Mouse (Mus musculus) ovary, postnatal 36 days (tissue): ENCODE results near the gene Dlg2.
A peak's percentile ranks its signal among the peaks of the same experiment; 100 is the strongest.

Experiments
- DNase-seq: peaks from one replicate; pipeline ENCODE4 v3.0.0; 2022; ENCODE audit warnings: low spot score, mixed read lengths

Dlg2 gene

DNA sequence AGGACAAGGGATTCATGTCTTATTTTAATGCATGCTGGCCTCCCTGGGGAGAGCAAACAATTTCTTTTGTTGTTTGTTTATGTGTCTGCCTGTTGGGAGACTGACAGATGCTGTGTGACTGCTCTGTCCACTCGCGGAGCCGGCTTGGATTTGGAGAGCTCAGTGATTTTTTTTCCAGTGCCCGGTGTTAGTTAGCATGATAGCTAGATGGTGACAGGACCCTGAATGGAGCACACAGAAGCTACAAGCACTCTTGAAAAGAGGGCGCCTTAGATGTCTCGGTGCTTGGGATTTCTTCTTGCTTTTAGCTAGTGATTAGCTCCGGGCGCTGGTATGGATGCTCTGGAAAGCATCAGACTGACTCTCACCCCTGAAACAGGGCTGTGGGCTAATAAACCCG, 786.5 kb downstream of the Dlg2 start:
- no peak for DNase-seq

GRCm38 (mm10) chr7:91267764-91268163, 791.3 kb downstream of the Dlg2 start:
- DNase-seq, result peak; percentile 8

GRCm38 (mm10) chr7:91284167-91284566, 807.7 kb downstream of the Dlg2 start:
- no peak for DNase-seq

- DNase-seq, result no peak
Measured at GRCm38 (mm10) chr7:91288324-91288723, 811.9 kb downstream of the Dlg2 start.

GRCm38 (mm10) chr7:91296127-91296526, 819.7 kb downstream of the Dlg2 start:
- DNase-seq, result no peak

DNA sequence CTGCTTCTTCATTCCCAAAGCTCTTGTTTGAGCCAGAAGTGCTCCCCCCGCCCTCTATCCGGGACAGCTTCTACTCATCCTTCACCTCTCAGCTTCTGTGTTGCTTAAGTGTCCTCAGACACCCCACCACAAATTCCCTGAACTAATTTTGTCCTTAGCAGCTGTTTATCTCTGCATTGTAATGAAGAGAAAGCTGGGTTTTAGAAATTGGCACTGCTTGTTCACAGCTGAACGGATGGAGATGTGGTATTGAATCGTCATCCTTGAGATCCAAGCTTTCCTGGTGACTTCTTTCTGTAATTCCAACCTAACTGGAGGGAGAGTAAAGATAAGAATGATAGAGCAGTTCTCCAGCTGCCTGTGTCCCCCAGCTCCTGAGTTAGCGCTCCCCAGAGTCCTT, 834.7 kb downstream of the Dlg2 start:
- no peak for DNase-seq

- DNase-seq, result no peak
Measured at GRCm38 (mm10) chr7:91345073-91345472, 868.6 kb downstream of the Dlg2 start.

GRCm38 (mm10) chr7:91369821-91370321, 893.4 kb downstream of the Dlg2 start:
- DNase-seq, result no peak

GRCm38 (mm10) chr7:91382281-91382680, 905.8 kb downstream of the Dlg2 start:
- no peak for DNase-seq

DNA sequence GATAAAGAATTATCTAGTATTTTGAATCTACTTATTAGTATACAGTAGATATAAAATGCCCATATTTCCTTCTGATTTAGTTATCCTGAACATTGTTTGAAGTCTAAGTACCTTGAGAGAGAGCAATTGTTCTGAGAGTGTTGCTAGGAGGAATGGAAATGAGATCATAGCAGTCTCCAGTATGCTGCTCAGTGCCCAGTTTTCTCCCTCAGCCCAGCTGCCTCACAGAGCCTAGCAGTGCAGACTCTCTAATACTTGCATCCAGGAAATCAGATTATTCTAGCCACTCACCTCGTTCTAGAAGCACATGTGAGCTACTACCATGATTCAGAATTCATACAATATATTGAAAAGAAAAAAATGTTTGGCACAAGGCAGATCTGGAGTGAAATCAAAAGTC, 907.4 kb downstream of the Dlg2 start:
- no peak for DNase-seq

DNA sequence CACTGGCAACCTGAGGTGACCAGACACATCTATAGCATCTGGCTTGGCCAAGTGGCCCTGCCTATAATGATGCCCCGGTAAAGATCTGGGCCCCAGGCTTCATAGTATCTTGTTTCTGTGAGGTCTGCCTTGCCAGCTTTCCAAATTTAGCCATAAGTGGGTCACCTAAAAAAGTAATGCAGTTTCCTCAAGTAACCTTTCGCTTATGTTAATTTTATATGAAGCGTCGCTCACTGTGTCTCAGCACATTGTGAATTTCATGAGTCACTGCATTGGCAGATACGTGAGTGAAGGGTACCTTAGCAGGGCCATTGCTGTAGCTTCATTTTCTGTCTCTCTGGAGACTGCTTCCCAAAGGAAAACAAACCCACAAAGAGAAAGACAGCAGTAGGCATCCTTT, 912.8 kb downstream of the Dlg2 start:
- no peak for DNase-seq

- DNase-seq, result no peak
Measured at GRCm38 (mm10) chr7:91397827-91398226, 921.4 kb downstream of the Dlg2 start.

GRCm38 (mm10) chr7:91412109-91412508, 935.6 kb downstream of the Dlg2 start:
- DNase-seq, result no peak

GRCm38 (mm10) chr7:91414150-91414549, 937.7 kb downstream of the Dlg2 start:
- no peak for DNase-seq

DNA sequence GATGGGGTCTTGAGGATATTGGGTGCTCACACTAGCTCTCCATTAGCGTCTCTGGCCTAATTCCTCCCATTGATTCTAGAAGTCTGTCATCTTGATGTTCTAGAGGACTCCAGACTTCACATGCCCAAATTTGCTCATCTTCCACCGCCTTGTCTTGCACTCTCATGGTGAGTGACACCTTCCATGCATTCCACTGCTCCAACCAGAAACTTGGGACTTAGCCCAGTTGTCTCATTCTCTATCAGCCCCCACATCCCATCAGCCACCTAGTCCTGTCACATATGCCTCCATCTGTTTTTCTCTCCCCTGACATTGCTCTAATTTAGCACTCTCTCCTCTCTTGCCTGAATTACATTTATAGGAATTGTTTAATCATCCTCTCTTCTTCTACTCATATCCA, 938.3 kb downstream of the Dlg2 start:
- no peak for DNase-seq

- no peak for DNase-seq
Measured at GRCm38 (mm10) chr7:91420215-91420614, 943.7 kb downstream of the Dlg2 start.

DNA sequence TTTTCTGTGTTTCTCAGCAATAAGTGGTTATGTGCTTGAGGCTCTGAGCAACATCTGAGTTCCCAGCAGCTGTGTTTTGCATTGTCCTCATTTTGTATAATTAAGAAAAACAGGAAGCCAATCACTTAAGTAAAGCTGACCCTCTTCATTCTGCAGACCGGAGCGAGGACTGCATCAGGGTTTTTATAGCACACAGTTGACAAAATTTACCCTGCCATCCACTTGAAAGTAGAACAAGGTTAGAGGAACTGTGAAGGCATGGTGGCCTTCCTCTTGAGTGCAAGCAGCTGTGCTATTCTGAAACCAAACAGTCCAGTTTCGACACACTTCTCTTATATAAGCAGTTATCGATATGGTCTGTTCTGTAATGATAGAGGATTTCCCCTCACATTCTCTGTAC, 947.3 kb downstream of the Dlg2 start:
- no peak for DNase-seq

GRCm38 (mm10) chr7:91429712-91430275, 953.3 kb downstream of the Dlg2 start:
- DNase-seq, result no peak

DNA sequence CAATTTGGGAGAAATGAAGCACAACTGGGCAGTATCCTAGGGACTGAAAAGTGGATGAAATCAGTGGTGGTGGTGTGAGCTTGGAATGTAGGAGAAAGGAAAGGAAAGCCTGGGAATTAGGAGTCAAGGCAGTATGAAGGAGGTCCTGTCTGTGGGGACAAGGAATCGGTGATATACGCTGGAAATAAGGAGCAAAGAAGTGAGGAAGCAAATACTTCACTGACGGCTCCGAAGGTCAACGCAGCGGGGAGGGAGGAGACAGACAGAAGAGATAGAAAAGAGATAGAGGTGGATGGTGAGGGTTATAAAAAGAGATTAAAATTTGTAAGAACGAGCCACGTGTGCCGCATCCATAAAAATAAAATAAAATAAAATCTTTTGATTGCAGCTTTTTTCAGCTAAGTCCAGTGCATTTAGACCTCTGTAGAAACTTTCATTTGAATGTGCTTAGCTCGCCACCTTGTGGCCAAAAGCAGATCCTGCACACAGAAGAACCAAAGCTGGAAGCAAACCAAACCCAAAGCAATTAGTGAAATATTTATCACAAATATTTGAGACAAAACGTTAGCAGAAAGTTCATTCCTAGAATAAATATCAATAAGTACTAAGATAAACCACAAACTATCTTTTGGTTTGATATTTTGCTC, 955.2 kb downstream of the Dlg2 start:
- peak; percentile 11 for DNase-seq

DNA sequence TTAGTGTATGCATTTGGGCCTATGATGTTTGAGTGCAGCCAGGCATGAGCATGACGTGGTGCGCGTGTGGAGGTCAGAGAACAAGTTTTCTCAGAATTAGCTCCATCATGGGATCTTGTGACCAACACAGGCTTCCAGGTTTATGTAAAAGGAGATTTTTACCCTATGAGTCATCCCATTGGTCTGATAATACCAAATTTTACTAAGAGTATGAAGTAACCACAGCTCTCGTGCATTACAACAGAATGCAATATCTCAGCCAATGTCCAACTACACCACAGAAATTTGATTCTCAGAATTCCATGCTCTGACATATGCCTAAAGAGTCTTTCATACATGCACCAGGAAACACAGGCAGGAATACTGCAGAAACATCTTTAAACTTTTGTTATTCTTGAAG, 956.1 kb downstream of the Dlg2 start:
- no peak for DNase-seq

- no peak for DNase-seq
Measured at GRCm38 (mm10) chr7:91434739-91435138, 958.3 kb downstream of the Dlg2 start.

GRCm38 (mm10) chr7:91440326-91440725, 963.9 kb downstream of the Dlg2 start:
- no peak for DNase-seq

GRCm38 (mm10) chr7:91442447-91443376, 966.2 kb downstream of the Dlg2 start:
- no peak for DNase-seq
